Mouse (Mus musculus) thymus, adult 2 months (tissue): ENCODE data around the gene Dgki.

Experiments used
- CTCF ChIP-seq: fragments of 200-500 bp; IDR thresholded peaks from 2 replicates; pipeline ENCODE4 v1.5.1; 2012; ENCODE audit warnings: mild to moderate bottlenecking, control low read depth, low read length, moderate library complexity, borderline replicate concordance; ENCODE audit not compliant: control insufficient read depth, poor library complexity, insufficient read depth; ENCODE audit errors: extremely low read depth
- POLR2A ChIP-seq: fragments of 200-500 bp; IDR thresholded peaks from 2 replicates; pipeline ENCODE4 v1.6.1; 2012; ENCODE audit warnings: mild to moderate bottlenecking, low read length, control low read depth, moderate library complexity; ENCODE audit not compliant: control insufficient read depth, poor library complexity, insufficient read depth; ENCODE audit errors: extremely low read depth

- no peak for TF ChIP-seq CTCF
- no peak for TF ChIP-seq POLR2A
These were observed 363.2 kb downstream of the Dgki start for GRCm38 (mm10) chr6:36936816-36937215.
